Mouse (Mus musculus) heart, postnatal 0 days (tissue): Measurements from ENCODE around the gene Pgap2. TPM values are rescaled to one million over a fixed set of nuclear protein-coding genes. Genes with fewer than 3 reads are reported as not detected.

Experiments used
- ATAC-seq: fragments of 200-750 bp; cut with Nextera tagmentation; 2 replicates; pipeline ENCODE4 v1.8.0; 2017; ENCODE audit warnings: low read depth, moderate number of reproducible peaks, moderate library complexity; ENCODE audit not compliant: insufficient read depth
- DNase-seq: peaks from one replicate; pipeline ENCODE4 v3.0.0-alpha.2; 2016; ENCODE audit warnings: low spot score
- H3K27ac ChIP-seq: fragments of 300-500 bp; sonication (generic); 2 replicates; pipeline ENCODE4 v1.5.1; 2014; ENCODE audit warnings: low read depth, mild to moderate bottlenecking
- H3K27me3 ChIP-seq: fragments of 300-500 bp; sonication (generic); 2 replicates; pipeline ENCODE4 v1.6.1; 2014; ENCODE audit warnings: low read length, mixed read lengths; ENCODE audit not compliant: control insufficient read depth, insufficient read depth
- H3K36me3 ChIP-seq: fragments of 300-500 bp; sonication (generic); replicated peaks from 2 replicates; pipeline ENCODE4 v1.6.1; 2014; ENCODE audit warnings: low read length, mixed read lengths; ENCODE audit not compliant: control insufficient read depth, insufficient read depth
- H3K4me1 ChIP-seq: fragments of 300-500 bp; sonication (generic); 2 replicates; pipeline ENCODE4 v1.6.1; 2014; ENCODE audit warnings: antibody characterized with exemption; ENCODE audit not compliant: control insufficient read depth, insufficient read depth
- H3K4me2 ChIP-seq: fragments of 300-500 bp; sonication (generic); 2 replicates; pipeline ENCODE4 v1.6.1; 2014; ENCODE audit warnings: low read depth, mild to moderate bottlenecking, low read length, moderate library complexity
- H3K4me3 ChIP-seq: fragments of 300-500 bp; sonication (generic); 2 replicates; pipeline ENCODE4 v1.5.1; 2014; ENCODE audit warnings: low read depth, low read length
- H3K9ac ChIP-seq: fragments of 300-500 bp; sonication (generic); replicated peaks from 2 replicates; pipeline ENCODE4 v1.6.1; 2014; ENCODE audit warnings: low read depth, low read length, mixed read lengths
- H3K9me3 ChIP-seq: fragments of 300-500 bp; sonication (generic); replicated peaks from 2 replicates; pipeline ENCODE4 v1.6.1; 2016; ENCODE audit warnings: low read length; ENCODE audit not compliant: control insufficient read depth
- CTCF ChIP-seq: IDR thresholded peaks from 2 replicates; pipeline ENCODE4 v1.5.1; 2016; ENCODE audit warnings: antibody characterized with exemption, control low read depth, low read depth
- EP300 ChIP-seq: IDR thresholded peaks from 2 replicates; pipeline ENCODE4 v1.6.1; 2016; ENCODE audit warnings: antibody characterized with exemption, low read depth
- WGBS: fragments of 180-500 bp; shearing (Covaris S2); extraction: QIAGEN DNeasy Blood & Tissue Kit; methylation state at CpG from one replicate; pipeline ENCODE4 v1.1.7; 2014; 5-methylcytosine and 5-hydroxymethylcytosine counted together
- polyA plus RNA-seq: library from polyadenylated mRNA; unstranded; fragments of >200 nt; fragmentation: Nextera tagmentation; extraction: Ambion mirVana; gene quantifications from 2 replicates; pipeline ENCODE4 v1.2.1, GENCODE M21; 2015
- total RNA-seq: library from RNA; depleted of rRNA; stranded (reverse); fragments of >200 nt; gene quantifications from 2 replicates; pipeline ENCODE4 v1.2.3, GENCODE M21; 2014; ENCODE audit warnings: low replicate concordance; rRNA removed

Pgap2 gene
- total and polyA plus RNA-seq, 2 experiments from 2014 or later = 60.9 to 117 TPM

DNA sequence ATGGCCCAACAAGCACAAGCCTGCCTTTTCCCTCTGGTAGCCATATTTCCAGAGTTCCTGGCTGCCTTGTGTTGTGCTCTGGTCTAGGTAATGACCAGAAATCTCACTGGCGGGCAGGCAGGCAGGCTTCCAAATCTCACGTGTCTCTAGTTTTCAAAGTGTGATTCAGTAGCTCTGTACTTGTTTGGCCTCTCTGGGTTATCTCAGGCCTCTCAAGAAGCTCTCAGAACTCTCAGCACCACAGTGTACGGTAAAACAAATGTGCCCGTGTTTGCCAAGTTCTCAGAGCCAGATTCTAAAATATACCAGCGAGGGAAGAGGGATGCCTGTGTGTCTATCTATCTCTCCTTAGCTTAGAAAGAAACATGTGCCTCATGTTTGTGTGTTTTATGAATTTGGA lies 72.3 kb downstream of the Pgap2 start:
- H3K36me3 ChIP-seq = no peaks in the 10 kb centered on the region
- H3K9me3 ChIP-seq = no peaks in the 10 kb centered on the region
- H3K4me2 ChIP-seq = no peak overlapping the region
- peaks cover 87% of the 10 kb centered on the region for H3K27me3 ChIP-seq
- peaks cover 3% of the 10 kb centered on the region; the same call in 1 of the 2 replicates for H3K4me1 ChIP-seq
- no peak overlapping the region for H3K4me3 ChIP-seq
- 20% methylated on average over 5 of the region's 5 CpGs for WGBS
- DNase-seq = peak; percentile 93
- peak; percentile 96 for TF ChIP-seq EP300
- TF ChIP-seq CTCF = no peak
- ATAC-seq = peak; percentile 98
- no peak overlapping the region for H3K9ac ChIP-seq
- H3K27ac ChIP-seq = no peak overlapping the region

Other genes starting within 250 kb of the Pgap2 start
- gene Il18bp, start 191.5 kb upstream of the Pgap2 start, total RNA-seq = 0.76 and 4.6 TPM in 2 replicates
- 2.3 and 2.4 TPM in 2 replicates for gene Il18bp, start 191.5 kb upstream of the Pgap2 start, polyA plus RNA-seq
- gene Rnf121, start 144.7 kb upstream of the Pgap2 start, total RNA-seq = 7.7 and 18.2 TPM in 2 replicates
- gene Rnf121, start 144.7 kb upstream of the Pgap2 start, polyA plus RNA-seq = 10.7 and 12.7 TPM in 2 replicates
- 13.1 and 13.8 TPM in 2 replicates for gene Xndc1, start 144.7 kb upstream of the Pgap2 start, total RNA-seq
- 7.7 and 7.8 TPM in 2 replicates for gene Xndc1, start 144.7 kb upstream of the Pgap2 start, polyA plus RNA-seq
- gene Xntrpc, start 144.5 kb upstream of the Pgap2 start, total RNA-seq = not detected in 2 replicates
- 0.25 and 0.31 TPM in 2 replicates for gene Xntrpc, start 144.5 kb upstream of the Pgap2 start, polyA plus RNA-seq
- 1.1 and 1.2 TPM in 2 replicates for gene Trpc2, start 127.1 kb upstream of the Pgap2 start, total RNA-seq
- gene Trpc2, start 127.1 kb upstream of the Pgap2 start, polyA plus RNA-seq = not detected in 2 replicates
- 3.4 and 13.6 TPM in 2 replicates for gene Art1, start 108.5 kb upstream of the Pgap2 start, total RNA-seq
- gene Art1, start 108.5 kb upstream of the Pgap2 start, polyA plus RNA-seq = 10.7 and 12.0 TPM in 2 replicates
- 1.3 and 3.6 TPM in 2 replicates for gene Art5, start 100.7 kb upstream of the Pgap2 start, total RNA-seq
- gene Art5, start 100.7 kb upstream of the Pgap2 start, polyA plus RNA-seq = 3.3 and 3.5 TPM in 2 replicates
- gene Chrna10, start 93.4 kb upstream of the Pgap2 start, total RNA-seq = 0.92 TPM in 1 of 2 replicates, not detected in the other
- gene Chrna10, start 93.4 kb upstream of the Pgap2 start, polyA plus RNA-seq = 0.14 TPM in 2 replicates
- gene Nup98, start within 50 bp of the Pgap2 start, total RNA-seq = 28.0 and 36.0 TPM in 2 replicates
- 10.6 and 12.2 TPM in 2 replicates for gene Nup98, start within 50 bp of the Pgap2 start, polyA plus RNA-seq
- gene Rhog, start 45.8 kb downstream of the Pgap2 start, total RNA-seq = 24.6 and 31.3 TPM in 2 replicates
- gene Rhog, start 45.8 kb downstream of the Pgap2 start, polyA plus RNA-seq = 34.7 and 36.7 TPM in 2 replicates
- 28.1 and 59.0 TPM in 2 replicates for gene Stim1, start 57.6 kb downstream of the Pgap2 start, total RNA-seq
- 11.4 and 11.6 TPM in 2 replicates for gene Stim1, start 57.6 kb downstream of the Pgap2 start, polyA plus RNA-seq
- gene Rrm1, start 231.5 kb downstream of the Pgap2 start, total RNA-seq = 58.2 and 102 TPM in 2 replicates
- 34.4 and 36.4 TPM in 2 replicates for gene Rrm1, start 231.5 kb downstream of the Pgap2 start, polyA plus RNA-seq